Mouse (Mus musculus): ENCODE measurements at regions not wholly inside any gene's neighbourhood (a gene's known extent, or its start where the extent isn't known, plus 50 kb on each side); places are given as distances from the start of the nearest gene placed in this dataset.

- no peak for DNase-seq
Measured at GRCm38 (mm10) chr10:72923611-72924010, 175.5 kb upstream of the Pcdh15 start.

DNA sequence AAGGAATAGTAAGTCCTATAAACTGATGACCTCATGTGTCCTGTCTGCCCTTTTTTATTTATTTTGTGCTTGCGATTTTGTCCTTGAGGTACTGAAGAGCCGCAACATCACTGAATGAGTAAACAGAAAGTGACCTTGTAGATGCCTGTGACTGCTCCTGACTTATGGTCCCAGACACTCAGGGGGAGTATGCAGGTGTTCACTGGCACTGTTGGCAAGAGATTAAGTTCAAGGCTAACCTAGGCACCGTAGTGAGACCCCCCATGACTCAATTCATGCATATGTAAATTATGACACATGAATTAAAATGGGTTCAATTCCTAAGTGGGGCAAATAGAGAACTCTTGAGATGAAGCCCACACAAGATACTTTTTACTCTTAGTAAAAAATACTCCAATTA is 142.2 kb upstream of the Pcdh15 start:
- no peak for DNase-seq

DNA sequence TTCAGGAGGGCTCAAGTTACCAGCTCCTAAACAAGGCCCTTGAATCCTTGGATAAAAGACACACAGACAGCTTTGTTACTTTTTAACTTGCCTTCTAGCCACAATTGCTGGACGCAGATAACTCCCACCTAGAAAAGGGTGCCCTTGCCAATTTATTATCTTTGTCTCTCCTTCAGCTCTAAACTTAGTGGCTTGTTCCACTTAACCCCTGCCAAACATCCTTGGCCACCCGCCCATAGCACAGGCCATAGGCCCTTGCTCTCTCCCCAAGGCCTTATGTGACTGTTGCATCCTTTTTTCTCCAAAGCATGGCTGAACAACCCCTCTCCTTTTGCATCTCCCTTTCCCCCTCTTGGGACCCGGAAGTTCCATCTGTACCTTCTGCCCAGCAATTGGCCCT is 139.1 kb upstream of the Pcdh15 start:
- DNase-seq: no peak

- DNase-seq: peak; percentile 4
Measured at GRCm38 (mm10) chr10:72981359-72981758, 117.8 kb upstream of the Pcdh15 start.

DNA sequence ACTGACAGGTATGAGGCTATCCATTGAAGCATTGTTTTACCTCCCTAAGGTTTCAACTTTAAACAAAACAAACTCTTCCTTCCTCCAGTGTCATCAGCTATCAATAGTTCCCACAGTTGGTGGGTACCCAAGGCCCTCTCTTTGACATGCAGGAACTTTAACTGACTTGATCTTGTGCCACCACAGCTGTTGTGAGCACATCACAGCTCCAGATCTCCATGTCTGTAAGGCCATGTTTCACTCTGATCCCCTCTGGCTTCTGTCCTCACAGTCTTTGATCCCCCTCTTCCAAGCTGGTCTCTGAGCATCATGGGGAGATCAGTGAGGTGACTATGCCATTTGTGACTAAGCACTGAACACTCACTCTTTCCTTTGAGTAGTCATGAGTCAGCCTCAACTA is 110.8 kb upstream of the Pcdh15 start:
- DNase-seq: no peak

DNA sequence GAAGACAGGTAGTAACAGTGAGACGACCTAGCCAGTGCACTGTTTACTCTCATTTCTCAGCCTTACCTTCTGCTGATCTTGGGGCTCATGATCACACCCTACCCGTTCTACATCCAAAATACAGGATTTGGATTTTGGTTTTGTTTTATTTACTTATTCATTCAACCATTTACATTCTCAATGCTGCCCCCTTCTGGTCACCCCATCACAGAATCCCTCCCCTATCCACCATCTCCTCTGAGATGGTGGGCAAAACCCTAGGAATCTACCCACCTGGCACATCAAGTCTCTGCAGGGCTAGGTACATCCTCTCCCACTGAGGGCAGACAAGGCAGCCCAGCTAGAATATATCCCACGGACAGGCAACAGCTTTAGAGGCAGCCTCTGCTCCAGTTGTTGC is 88.2 kb upstream of the Pcdh15 start:
- DNase-seq: no peak

GRCm38 (mm10) chr10:73011874-73012273 is 87.3 kb upstream of the Pcdh15 start:
- no peak for DNase-seq

DNA sequence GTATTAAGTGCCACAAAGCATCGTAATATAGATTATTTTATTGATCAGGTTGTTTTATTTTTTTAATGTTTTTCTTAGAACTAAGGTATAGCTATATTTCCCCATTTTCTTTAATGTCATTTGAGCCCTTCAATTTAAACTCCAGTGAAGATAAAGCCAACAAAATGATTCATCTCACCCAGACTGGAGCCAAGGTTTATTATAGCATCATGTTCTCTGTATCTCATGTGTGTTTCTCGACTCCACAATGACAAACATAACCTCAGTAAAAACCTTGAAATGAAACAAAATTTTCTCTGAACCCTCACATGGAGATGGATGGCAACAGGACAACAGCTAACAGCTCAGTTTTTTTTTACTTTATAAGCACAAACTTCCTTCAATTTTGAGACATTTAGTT is 61.7 kb upstream of the Pcdh15 start:
- no peak for DNase-seq

DNA sequence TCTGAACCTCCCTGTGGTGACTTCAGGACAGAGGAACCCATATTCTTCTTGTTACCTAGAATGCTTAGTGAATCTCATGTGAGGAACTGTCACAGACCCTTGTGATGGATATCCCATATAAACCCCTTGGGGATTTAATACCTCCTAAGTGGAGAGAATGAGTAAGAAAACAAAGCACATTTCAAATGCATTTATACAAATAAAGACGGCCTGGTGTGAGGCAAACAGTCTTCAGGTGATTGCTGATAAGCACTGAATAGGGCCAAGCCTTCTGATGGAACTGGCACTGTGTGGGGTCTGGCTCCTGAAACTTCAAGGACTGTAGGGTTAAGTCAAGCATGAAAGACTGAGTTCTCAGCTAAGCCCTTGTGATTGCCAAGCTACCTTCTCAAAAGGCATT is 59.6 kb upstream of the Pcdh15 start:
- no peak for DNase-seq
